Mouse (Mus musculus) layer of hippocampus, adult 9-11 months (tissue): ENCODE measurements at regions not wholly inside any gene's neighbourhood (a gene's known extent, or its start where the extent isn't known, plus 50 kb on each side); places are given as distances from the start of the nearest gene placed in this dataset.

Experiments
- DNase-seq: peaks from one replicate; pipeline ENCODE4 v3.0.0; 2022

- DNase-seq: no peak
Observed at GRCm38 (mm10) chr11:92967288-92967687, 130.5 kb upstream of the Car10 start.

GRCm38 (mm10) chr11:92999603-93000002 is 98.2 kb upstream of the Car10 start:
- no peak for DNase-seq

- DNase-seq: no peak
Observed at GRCm38 (mm10) chr11:93005991-93006390, 91.8 kb upstream of the Car10 start.

- DNase-seq: no peak
Observed at GRCm38 (mm10) chr11:93025981-93026380, 71.8 kb upstream of the Car10 start.

GRCm38 (mm10) chr11:93035509-93035908 is 62.3 kb upstream of the Car10 start:
- DNase-seq: peak; percentile 4

- peak; percentile 52 for DNase-seq
Observed at GRCm38 (mm10) chr11:93037846-93038245, 60.0 kb upstream of the Car10 start.

GRCm38 (mm10) chr11:93039325-93039724 is 58.5 kb upstream of the Car10 start:
- no peak for DNase-seq

- DNase-seq: no peak
Observed at GRCm38 (mm10) chr11:93040816-93041215, 57.0 kb upstream of the Car10 start.

- DNase-seq: peak; percentile 29
Observed at GRCm38 (mm10) chr11:93044998-93045397, 52.8 kb upstream of the Car10 start.
